Mouse (Mus musculus): Measurements from ENCODE around the gene Grpel1.

Gene Grpel1

DNA sequence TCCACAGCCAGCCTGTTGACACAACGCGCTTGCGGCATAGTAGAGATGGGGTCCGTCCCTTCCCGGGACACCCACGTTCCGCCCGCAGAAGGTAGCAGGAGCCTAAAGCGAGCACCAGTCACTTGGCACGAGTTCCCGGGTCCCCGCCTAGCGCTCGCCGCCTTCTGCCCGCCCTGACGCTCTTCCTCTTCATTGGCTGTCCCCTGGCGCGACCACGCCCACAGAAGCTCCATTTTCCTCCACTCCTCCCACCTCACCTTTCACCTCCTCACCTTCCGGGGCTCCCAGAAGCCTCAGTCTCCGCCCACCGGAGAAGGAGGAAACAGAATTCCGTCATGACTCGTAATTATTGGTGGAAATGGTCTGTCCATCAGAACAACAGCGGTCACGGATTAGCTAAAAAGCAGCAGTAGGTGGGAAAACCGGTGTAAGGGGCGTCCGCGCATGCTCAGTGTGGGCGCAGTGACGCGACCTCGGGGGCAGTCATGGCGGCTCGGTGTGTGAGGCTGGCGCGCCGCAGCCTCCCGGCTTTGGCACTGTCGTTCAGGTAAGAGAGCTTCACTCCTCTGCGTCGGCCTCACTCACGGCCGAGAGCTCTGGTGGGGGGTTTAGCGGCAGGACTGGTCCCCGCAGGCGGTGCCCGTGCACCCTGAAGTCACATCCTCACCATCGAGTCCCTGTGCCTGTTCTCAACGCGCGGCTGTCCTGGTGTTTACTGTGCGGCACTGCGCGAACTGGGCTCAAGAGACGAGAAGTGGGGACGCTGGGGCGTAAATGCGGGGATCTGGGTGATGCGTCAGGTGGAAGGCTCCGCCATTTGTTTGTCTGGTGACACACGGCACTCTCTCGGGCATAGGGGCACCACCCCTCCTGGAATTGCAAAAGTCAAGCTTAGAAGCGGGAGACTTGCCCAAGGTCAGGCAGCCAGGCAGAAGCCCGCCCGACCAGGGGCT is at the start of gene Grpel1:
Gene Grpel1, plus strand, starts transcription at position 290 of the 953 bp plus-strand sequence.
- DNase-seq, result peak; percentile 100

- no peak for DNase-seq
Measured at GRCm38 (mm10) chr5:36419861-36420260, 44.9 kb upstream of the Grpel1 start.

DNA sequence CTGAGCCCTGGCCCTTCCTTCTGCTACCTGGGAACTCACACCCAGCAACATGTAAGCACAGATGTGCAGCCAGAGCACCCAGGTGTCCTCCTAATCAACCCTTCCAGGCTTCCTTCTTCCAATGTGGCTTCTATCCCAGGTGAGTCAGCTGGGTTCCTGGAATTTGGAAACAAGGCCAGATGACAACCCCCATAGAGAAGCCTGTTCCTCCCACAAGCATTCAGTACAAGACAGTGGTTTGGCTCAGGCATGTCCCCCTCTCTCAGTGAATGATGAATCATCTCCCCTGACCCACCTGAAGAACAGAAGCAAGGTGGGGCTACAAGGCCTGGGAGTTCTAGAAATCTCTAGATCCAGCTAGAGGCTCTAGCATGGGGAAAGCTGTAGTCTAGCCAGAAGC is 42.1 kb upstream of the Grpel1 start:
- no peak for DNase-seq

GRCm38 (mm10) chr5:36424676-36425075 is 40.1 kb upstream of the Grpel1 start:
- peak; percentile 21 for DNase-seq

DNA sequence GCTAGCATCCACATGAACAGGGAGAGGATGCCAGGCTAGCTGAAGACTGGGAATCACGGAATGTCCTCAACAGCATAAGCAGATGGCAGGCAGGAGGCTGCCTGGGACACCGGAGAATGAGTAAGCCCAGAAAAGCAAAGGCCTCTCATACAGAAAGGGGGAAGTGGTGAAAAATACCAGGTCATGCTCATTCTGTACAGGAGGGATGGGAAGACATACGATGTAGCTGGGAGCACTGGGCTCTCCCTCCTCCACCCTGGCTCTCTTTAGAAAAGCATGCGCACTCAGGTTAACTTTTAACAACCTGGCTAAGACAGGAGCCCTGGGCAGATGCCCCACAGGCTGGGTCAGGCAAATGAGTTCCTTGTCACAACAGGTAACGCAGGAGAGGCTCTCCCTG is 38.4 kb upstream of the Grpel1 start:
- peak; percentile 77 for DNase-seq

DNA sequence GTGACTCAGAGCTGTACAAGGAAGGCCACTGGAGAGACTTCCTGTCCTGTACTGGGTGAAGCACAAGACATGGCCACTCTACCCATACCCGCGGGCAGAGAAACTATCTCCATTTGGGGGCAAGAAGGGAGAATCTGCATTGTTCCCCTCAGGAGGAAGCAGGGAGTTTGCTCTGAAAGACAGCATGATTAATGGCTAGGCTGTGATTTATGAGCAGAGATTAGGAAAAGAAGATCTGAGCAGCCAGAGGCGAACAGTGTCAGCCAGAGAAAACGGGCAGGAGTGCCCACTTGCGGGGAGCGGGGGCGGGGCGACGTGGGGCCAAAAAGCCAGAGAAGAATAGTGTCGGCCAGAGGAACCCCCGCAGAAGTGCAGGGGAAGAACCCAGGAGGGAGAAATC is 37.0 kb upstream of the Grpel1 start:
- DNase-seq, result no peak

DNA sequence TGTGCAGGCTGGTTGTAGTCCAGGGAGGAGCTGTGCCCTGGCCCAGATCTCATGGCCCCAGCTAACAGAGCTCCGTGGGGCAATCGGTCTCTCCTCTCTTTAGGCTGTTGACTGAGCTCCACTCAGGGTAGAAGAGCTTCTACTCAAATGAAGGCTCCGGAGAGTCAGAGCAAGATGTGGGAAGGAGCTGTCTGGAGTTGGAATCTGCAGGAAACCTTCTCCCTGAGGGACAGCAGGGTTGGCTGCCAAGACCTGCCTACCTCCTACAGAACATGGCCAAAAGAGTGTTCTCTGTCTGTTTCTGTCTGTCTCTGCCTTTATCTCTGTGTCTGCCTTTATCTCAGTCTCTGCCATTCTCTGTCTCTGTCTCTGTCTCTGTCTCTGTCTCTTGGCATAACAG is 35.2 kb upstream of the Grpel1 start:
- no peak for DNase-seq

DNA sequence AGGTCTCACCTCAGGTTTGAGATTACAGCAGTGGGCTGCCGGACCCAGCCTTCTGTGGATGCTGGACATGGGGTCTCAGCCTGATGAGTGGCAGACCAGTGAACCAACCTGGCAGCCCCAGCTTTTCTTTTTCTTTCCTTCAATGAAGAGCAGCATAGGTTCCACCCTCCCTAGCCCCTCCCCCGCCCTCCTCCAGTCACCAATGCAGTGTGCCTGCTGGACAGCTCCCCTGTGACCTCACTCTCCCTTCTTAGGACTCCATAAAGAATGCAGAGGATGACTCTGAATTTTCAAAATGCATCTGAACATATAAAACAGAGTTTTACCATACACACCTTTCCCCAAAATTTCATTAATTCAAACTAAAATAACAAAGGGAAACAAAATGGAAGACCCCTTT is 33.1 kb upstream of the Grpel1 start:
- DNase-seq, result no peak

DNA sequence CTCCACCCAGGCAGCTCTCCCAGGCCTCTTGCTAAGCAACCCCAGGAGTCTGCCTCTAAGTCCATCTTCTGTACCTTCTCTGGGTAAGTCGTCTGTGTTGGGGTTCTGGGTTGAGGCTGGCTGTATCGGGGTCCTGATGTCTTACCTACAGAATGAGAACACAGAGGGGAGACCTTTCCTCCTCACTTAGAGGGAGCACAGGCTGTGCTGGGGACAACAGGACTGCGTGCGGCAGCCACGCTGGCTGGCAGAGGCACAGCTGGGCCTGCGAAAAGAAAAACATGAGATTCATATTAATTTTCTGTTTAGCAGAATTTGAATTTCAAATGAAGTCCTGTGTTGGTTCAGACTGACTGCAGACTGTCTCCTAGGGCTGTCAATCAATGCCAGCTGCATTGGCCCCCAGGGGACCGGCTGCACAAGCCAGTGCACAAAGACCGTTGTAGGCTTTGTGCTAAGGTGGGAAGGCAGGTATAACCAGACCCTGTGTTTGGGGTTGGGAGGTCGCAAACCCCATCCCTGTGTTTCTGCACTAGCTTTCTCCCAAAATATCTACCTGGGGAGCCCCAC is 30.3 kb upstream of the Grpel1 start:
- DNase-seq, result no peak

- DNase-seq, result no peak
Measured at GRCm38 (mm10) chr5:36436858-36437257, 27.9 kb upstream of the Grpel1 start.

GRCm38 (mm10) chr5:36440741-36441140 is 24.1 kb upstream of the Grpel1 start:
- no peak for DNase-seq

DNA sequence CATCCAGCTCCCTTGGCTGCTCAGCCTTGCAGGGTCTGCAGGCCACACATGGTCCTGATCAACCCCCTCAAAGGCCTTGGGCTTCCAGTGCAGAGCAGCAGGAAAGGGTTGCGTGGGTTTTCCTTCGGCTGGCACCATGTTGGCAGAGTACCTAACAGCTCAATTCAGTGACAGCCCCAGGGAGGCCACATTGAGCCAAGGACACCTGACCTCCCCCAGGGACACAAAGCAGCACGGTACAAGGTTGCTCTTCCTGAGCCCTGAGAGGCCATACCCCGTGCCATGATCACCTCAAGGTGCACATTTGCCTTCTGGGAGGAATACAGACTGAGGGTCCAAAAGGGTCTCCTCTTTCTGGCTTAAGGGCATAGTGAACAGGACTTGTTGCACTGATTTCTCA is 20.2 kb upstream of the Grpel1 start:
- DNase-seq, result no peak

DNA sequence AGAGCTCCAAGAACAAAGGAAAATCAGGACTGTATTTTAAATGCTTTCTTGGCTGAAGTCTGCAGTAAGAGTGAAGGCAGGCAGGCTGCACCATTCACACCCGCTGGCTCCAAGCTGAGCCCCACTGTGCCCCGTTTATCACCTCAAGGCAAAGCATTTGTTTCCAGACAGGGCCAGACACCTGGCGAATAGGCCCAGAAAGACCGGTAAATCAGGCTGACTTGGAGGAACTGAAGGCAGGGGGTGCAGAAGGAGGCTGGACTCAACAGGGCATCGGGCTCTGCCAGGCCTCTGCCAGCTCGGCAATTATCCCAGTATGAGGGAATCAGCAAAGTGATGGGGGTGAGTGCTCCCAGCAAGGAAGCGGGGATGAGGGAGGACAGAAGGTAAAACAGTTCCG is 19.8 kb upstream of the Grpel1 start:
- no peak for DNase-seq

DNA sequence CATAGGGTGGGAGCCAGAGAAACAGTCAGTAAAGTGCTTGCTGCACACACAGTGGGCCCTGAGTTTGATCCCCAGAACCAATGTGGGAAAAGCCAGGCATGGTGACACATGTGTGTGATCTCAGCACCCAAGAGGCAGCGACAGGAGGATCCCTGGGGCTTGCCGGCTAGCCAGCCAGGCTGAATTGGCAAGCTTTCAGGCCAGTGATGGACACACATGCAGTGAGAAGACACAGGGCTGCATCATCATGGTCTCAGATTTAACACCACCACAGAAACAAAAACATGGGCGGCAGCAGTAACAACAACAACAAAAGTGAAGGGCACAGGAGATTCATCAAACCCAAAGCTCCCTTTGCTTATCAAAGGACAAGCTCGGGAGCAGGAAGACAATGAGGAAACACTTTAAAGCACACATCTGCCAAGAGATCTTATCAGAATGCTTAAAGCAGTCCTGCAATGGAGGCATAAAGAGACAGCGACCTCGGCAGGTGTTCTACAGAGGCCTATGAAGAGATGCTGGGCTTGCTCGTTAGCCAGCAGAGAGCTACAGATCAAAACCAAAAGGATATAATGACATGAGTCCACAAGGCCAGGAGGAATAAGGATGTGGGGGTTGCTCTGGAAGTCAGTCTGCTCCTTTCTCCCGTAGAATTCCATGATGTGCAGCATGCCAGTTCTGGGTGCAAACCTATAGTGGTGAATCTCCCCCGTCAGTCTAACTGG is 18.5 kb upstream of the Grpel1 start:
- no peak for DNase-seq

GRCm38 (mm10) chr5:36447872-36448271 is 16.9 kb upstream of the Grpel1 start:
- DNase-seq, result no peak

DNA sequence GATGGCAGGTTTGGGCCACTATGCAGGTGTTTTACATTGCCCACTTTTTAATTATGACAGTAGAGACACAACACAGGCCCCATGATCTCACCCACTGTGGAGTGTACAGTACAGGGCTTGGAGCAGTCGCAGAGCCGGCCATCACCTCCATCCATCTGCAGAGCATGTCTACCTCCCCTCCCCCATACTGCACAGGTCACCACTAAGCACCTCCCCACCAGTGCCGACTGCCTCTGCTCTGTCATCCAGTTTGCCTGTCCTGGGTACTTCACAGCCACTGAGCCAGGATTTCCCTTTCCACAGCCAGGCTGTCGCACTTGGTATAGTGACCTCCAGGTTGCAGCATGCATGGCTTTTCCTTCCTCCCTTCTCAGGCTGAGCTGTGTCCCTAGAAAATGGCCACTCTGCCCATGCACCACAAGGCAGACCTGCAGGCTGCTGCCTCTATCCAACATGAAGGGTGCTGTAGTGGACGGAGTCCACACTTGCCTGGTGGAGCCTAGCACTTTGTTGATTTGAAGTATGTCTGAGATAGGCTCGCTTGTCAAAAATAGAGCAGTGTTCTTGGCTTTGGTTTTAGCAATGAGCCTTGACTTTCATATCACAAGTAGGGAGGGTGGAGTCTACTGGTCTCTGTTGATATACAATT is 15.0 kb upstream of the Grpel1 start:
- no peak for DNase-seq

GRCm38 (mm10) chr5:36451119-36451518 is 13.7 kb upstream of the Grpel1 start:
- DNase-seq, result no peak

GRCm38 (mm10) chr5:36451872-36452389 is 12.9 kb upstream of the Grpel1 start:
- no peak for DNase-seq

GRCm38 (mm10) chr5:36452821-36453220 is 12.0 kb upstream of the Grpel1 start:
- no peak for DNase-seq

DNA sequence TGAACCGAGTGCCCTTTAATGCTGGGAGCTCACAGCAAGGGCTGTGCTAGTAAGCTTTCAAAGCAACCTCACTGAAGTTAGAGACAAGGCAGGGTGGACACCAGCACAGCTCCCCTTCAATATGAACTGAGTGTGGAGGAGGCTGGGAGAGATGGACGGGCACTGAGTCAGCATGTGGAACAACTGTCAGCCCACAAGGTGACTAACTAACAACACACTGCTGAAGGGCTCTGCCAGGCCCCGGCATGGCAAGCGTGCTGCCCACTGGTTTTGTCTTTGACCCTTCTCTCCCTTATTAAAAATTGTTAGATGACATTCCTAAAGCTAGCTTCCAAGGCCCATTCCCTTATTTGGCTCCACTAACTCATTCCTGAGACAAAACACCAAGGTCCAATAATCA is 7.1 kb upstream of the Grpel1 start:
- no peak for DNase-seq

DNA sequence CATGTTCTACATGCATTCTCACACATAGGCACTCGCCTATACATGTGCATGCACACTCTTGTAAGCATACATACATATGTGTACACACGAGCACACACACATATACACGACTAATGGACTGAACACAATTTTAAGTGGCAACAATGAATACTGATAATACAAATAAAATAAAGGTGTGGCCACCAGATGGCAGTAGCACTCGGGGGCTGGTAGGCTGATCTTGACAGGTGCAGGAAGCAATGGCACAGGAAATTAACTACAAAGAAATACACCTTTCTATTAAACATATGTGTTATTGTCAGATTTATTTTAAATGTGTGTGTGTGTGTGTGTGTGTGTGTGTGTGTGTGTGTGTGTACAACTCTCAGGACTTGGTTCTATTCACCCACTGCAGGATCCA is 5.9 kb upstream of the Grpel1 start:
- no peak for DNase-seq

DNA sequence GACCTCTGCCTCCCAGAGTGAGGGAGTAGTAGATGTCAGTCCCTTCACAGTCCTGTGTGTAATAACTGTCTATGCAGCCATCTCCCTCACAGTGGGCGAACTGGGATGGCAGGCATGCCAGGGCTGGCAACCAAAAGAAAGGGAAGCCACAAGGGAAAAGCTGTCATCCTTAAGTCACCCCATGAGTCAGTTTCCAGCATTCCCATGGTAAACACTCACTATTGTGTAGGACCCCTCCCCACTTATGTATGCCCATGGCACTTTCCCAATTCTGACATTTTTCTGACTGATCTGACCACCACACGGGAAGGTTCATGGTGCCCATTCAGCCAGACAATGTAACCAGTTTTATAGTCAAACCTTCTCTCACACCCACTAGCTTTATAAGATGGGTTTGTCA is 4.1 kb upstream of the Grpel1 start:
- no peak for DNase-seq

- no peak for DNase-seq
Measured at GRCm38 (mm10) chr5:36461231-36461630, 3.6 kb upstream of the Grpel1 start.
